Mouse (Mus musculus) heart, embryonic 14.5 days (tissue): ENCODE data around the gene Ugt1a9. TPM values are rescaled to one million over a fixed set of nuclear protein-coding genes. Genes with fewer than 3 reads are reported as not detected.

ENCODE experiments used
- ATAC-seq: fragments of 200-750 bp; cut with Nextera tagmentation; 2 replicates; pipeline ENCODE4 v1.8.0; 2017; ENCODE audit warnings: low read depth, moderate TSS enrichment; ENCODE audit not compliant: insufficient number of reproducible peaks, insufficient read depth, low FRiP score
- H3K27ac ChIP-seq, 2 experiments: fragments of 200-500 bp in 1 of 2; fragments of 300-500 bp in 1 of 2; sonication (generic) in 1 of 2; replicated peaks in 1 of 2; 2 replicates each; pipeline ENCODE4 v1.5.1; 2012 to 2014; ENCODE audit warnings: low read depth in 2 of 2, low read length in 2 of 2, control low read depth in 1 of 2, mild to moderate bottlenecking in 1 of 2, mixed read lengths in 1 of 2; ENCODE audit not compliant: control insufficient read depth in 1 of 2, insufficient read depth in 1 of 2
- H3K27me3 ChIP-seq: fragments of 300-500 bp; sonication (generic); 2 replicates; pipeline ENCODE4 v1.6.1; 2014; ENCODE audit warnings: mild to moderate bottlenecking, low read length, control low read depth; ENCODE audit not compliant: control insufficient read depth, insufficient read depth
- H3K36me3 ChIP-seq: fragments of 300-500 bp; sonication (generic); 2 replicates; pipeline ENCODE4 v1.6.1; 2014; ENCODE audit warnings: mild to moderate bottlenecking, control low read depth, low read length, mixed read lengths; ENCODE audit not compliant: control insufficient read depth, insufficient read depth
- H3K4me1 ChIP-seq, 2 experiments: fragments of 200-500 bp in 1 of 2; fragments of 300-500 bp in 1 of 2; sonication (generic) in 1 of 2; 2 replicates each; pipeline ENCODE4 v1.6.1; 2012 to 2014; ENCODE audit warnings: low read length in 2 of 2, control low read depth in 1 of 2, mixed read lengths in 1 of 2; ENCODE audit not compliant: control insufficient read depth in 2 of 2, insufficient read depth in 2 of 2
- H3K4me2 ChIP-seq: fragments of 300-500 bp; sonication (generic); 2 replicates; pipeline ENCODE4 v1.6.1; 2014; ENCODE audit warnings: mild to moderate bottlenecking, low read length
- H3K4me3 ChIP-seq, 2 experiments: fragments of 200-500 bp in 1 of 2; fragments of 300-500 bp in 1 of 2; sonication (generic) in 1 of 2; 2 replicates each; pipeline ENCODE4 v1.5.1; 2012 to 2014; ENCODE audit warnings: low read length in 2 of 2, mild to moderate bottlenecking in 2 of 2, control low read depth in 1 of 2, low read depth in 1 of 2, moderate library complexity in 1 of 2; ENCODE audit not compliant: control insufficient read depth in 1 of 2, insufficient read depth in 1 of 2
- H3K9ac ChIP-seq: fragments of 300-500 bp; sonication (generic); 2 replicates; pipeline ENCODE4 v1.6.1; 2014; ENCODE audit warnings: mild to moderate bottlenecking, low read length
- H3K9me3 ChIP-seq: fragments of 300-500 bp; sonication (generic); 2 replicates; pipeline ENCODE4 v1.6.1; 2016; ENCODE audit warnings: low read length, control low read depth; ENCODE audit not compliant: control insufficient read depth
- WGBS: fragments of 180-500 bp; shearing (Covaris S2); extraction: QIAGEN DNeasy Blood & Tissue Kit; methylation state at CpG from one replicate; pipeline ENCODE4 v1.1.7; 2014; 5-methylcytosine and 5-hydroxymethylcytosine counted together
- polyA plus RNA-seq: library from polyadenylated mRNA; unstranded; fragments of >200 nt; fragmentation: Nextera tagmentation; extraction: Ambion mirVana; gene quantifications from 2 replicates; pipeline ENCODE4 v1.2.1, GENCODE M21; 2014

Ugt1a9 gene
- polyA plus RNA-seq, 1 experiment from 2014 or later: not detected

DNA sequence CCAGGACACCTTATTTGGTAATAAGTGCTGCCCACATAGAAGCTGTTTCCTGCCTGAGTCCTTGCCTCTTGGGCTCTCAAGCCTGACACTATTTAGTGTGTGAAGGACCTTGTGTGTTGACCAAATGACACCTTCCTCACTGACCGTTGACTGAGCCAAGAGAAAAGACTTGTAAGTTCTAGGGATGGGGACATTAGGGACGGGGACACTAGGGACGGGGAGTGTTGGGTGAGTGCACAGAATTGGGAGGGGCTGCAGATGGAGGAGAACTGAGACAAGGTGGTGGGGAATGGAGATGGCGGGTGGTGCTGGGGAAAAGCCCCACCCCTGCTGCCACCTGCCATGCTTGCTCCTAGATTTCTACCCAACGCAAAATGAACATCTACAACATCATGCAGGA is 159.4 kb downstream of the Ugt1a9 start:
- no peak for ATAC-seq
- Histone ChIP-seq H3K4me2 (no peak overlapping the region), H3K27ac (no peak overlapping the region), H3K4me3 (no peak overlapping the region), H3K4me1 (no peaks in the 10 kb centered on the region), H3K9me3 (peaks cover 97% of the 10 kb centered on the region), H3K36me3 (no peaks in the 10 kb centered on the region), H3K27me3 (no peaks in the 10 kb centered on the region), H3K9ac (no peak overlapping the region)
- WGBS: 75% methylated on average over 5 of the region's 5 CpGs

- ATAC-seq: no peak
- Histone ChIP-seq H3K27me3 (no peaks in the 10 kb centered on the region), H3K4me2 (no peak overlapping the region), H3K36me3 (no peaks in the 10 kb centered on the region), H3K4me1 (no peaks in the 10 kb centered on the region), H3K9ac (no peak overlapping the region), H3K27ac (no peak overlapping the region), H3K4me3 (no peak overlapping the region), H3K9me3 (peaks cover 99% of the 10 kb centered on the region)
- WGBS: 66% methylated on average over 7 of the region's 7 CpGs
These were observed 159.8 kb downstream of the Ugt1a9 start for GRCm38 (mm10) chr1:88230421-88230820.

- H3K9ac ChIP-seq: no peak overlapping the region
- H3K4me3 ChIP-seq: no peak overlapping the region
- no peaks in the 10 kb centered on the region for H3K4me1 ChIP-seq
- no peaks in the 10 kb centered on the region for H3K27me3 ChIP-seq
- H3K27ac ChIP-seq: no peak overlapping the region
- peaks cover 100% of the 10 kb centered on the region for H3K9me3 ChIP-seq
- H3K36me3 ChIP-seq: no peaks in the 10 kb centered on the region
- no peak overlapping the region for H3K4me2 ChIP-seq
- ATAC-seq: no peak
- WGBS: 65% methylated on average over 6 of the region's 6 CpGs
These were observed 160.6 kb downstream of the Ugt1a9 start for GRCm38 (mm10) chr1:88230981-88231802.

GRCm38 (mm10) chr1:88231803-88232499 is 161.4 kb downstream of the Ugt1a9 start:
- Histone ChIP-seq H3K27me3 (no peaks in the 10 kb centered on the region), H3K27ac (no peak overlapping the region), H3K4me1 (no peaks in the 10 kb centered on the region), H3K4me3 (no peak overlapping the region), H3K9me3 (peaks cover 98% of the 10 kb centered on the region), H3K36me3 (no peaks in the 10 kb centered on the region), H3K9ac (no peak overlapping the region), H3K4me2 (no peak overlapping the region)
- 57% methylated on average over 7 of the region's 7 CpGs for WGBS
- ATAC-seq: no peak

DNA sequence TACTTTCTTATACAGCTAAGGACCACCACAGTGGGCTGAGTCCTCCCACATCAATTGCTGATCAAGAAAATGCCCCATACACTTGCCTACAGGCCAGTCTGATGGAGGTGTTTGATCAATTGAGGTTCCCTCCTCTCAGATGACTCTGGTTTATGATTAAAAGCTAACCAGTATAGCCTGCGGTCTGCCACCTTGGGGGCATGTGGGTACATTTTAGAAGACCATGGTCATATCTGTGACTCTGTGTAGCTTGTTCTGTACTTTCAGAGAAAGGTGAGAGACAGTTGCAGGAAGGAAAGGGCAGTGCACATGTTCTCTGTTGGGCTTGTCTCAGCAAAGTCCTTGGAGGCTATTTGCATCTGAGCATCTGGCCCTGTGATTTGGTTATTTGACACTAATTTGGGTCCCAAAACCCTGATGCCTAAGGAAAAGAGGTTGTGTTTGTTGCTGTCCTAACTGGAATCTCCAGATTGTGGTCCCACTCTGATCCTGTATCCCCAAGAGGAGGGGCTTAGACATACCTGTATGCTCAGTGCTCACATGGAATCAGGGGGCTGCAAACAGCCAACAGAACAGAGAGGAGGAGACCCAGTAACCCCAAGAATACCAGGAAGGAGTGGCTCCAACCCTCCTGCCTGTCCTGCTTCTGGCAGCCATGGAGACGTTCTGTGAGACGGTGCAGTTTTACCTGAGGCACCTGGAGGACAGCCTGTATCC is 162.2 kb downstream of the Ugt1a9 start:
- no peaks in the 10 kb centered on the region for H3K36me3 ChIP-seq
- no peak overlapping the region for H3K4me2 ChIP-seq
- H3K9me3 ChIP-seq: peaks cover 98% of the 10 kb centered on the region
- 53% methylated on average over 3 of the region's 3 CpGs for WGBS
- H3K9ac ChIP-seq: no peak overlapping the region
- H3K4me1 ChIP-seq: no peaks in the 10 kb centered on the region
- no peaks in the 10 kb centered on the region for H3K27me3 ChIP-seq
- H3K27ac ChIP-seq: no peak overlapping the region
- no peak for ATAC-seq
- no peak overlapping the region for H3K4me3 ChIP-seq

DNA sequence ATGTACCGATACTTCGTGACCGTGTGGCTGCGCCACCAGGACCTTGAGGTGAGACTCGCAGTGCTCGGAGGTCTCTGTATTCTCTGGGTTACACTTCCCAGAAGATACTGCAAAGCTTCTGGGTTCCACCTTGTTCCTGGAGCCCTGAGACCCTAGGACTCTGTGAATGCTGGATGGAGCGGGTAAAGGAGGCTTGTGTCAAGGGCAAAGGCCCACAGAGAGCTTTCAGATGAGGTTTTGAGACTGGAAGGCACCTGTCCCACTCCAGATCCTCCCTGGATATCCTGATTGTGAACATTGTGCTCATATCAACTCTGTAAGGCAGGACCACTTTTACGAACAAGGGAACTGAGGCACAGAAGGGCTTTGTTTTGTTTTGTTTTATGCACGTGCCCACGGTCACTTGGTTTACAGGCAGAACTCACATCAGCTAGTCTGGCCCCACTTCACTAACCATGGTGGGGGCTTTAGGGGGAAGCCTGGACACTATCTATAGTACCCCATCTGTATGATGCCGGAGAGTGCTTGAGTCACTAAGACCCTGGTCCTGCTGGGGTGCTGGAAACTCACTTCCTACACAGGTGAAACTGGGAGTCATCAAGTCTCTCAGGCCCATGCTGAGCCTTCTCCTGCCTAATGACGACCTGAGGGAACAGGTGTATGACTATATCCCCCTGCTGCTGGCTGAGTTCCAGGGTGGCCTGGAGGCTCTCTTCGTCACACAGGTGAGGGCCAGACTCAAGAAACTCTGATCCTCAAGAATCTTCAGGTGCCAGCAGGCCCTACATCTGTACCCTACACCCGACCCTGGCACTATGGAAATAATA is 163.0 kb downstream of the Ugt1a9 start:
- Histone ChIP-seq H3K36me3 (no peaks in the 10 kb centered on the region), H3K9me3 (peaks cover 98% of the 10 kb centered on the region), H3K27me3 (no peaks in the 10 kb centered on the region), H3K4me2 (no peak overlapping the region), H3K27ac (no peak overlapping the region), H3K4me3 (no peak overlapping the region), H3K4me1 (no peaks in the 10 kb centered on the region), H3K9ac (no peak overlapping the region)
- ATAC-seq: no peak
- WGBS: 62% methylated on average over 14 of the region's 14 CpGs

- Histone ChIP-seq H3K4me1 (no peaks in the 10 kb centered on the region), H3K4me2 (no peak overlapping the region), H3K27me3 (no peaks in the 10 kb centered on the region), H3K27ac (no peak overlapping the region), H3K36me3 (no peaks in the 10 kb centered on the region), H3K4me3 (no peak overlapping the region), H3K9ac (no peak overlapping the region), H3K9me3 (peaks cover 98% of the 10 kb centered on the region)
- WGBS: 54% methylated on average over 4 of the region's 4 CpGs
- no peak for ATAC-seq
These were observed 163.6 kb downstream of the Ugt1a9 start for GRCm38 (mm10) chr1:88234248-88234610.
